8 mouse cellular contexts compared by ENCODE assay signal in genomic region chr1:150535770-150536534, GRCm38 (mm10).
DNase-seq lines count a peak whose midpoint lies in the region; ATAC-seq and TF ChIP-seq lines count a peak whose summit lies in the region.

No protein-coding gene starts in this region.

- intact Hi-C loops in heart, adult 2 months (cut with DNase I) = no loop called here
- intact Hi-C loops in gastrocnemius, postnatal 14 days (cut with DNase I; ENCODE audit: low total_unique reads) = loop anchor here (5.0 kb wide), 1 partner anchor 381 kb away; no protein-coding TSS in a partner anchor

- TF ChIP-seq CTCF in heart, adult 2 months (IDR thresholded peaks at IDR 0.05) = no peak
- no peak for TF ChIP-seq CTCF in layer of hippocampus, adult 2 months (conservative IDR thresholded peaks at IDR 0.05)

- no peak overlapping the region for H3K27ac ChIP-seq in heart, adult 2 months
- H3K27ac ChIP-seq in kidney, embryonic 16.5 days (ENCODE audit: low read length) = peak overlapping the region; percentile 70
- 0 out of 2 replicates have a peak overlapping the region, but pooled peaks have one; percentile 11 for H3K27ac ChIP-seq in midbrain, embryonic 15.5 days
- no peak overlapping the region for H3K27ac ChIP-seq in layer of hippocampus, adult 2 months

- peak; percentile 80 for ATAC-seq in kidney, embryonic 16.5 days (ENCODE audit: low FRiP score, low TSS enrichment)
- ATAC-seq in midbrain, embryonic 15.5 days (replicated peaks) = 0 out of 2 replicates have a peak, but pooled peaks have one; percentile 46

- no peaks in the 10 kb centered on the region for H3K9me3 ChIP-seq in kidney, embryonic 16.5 days (ENCODE audit: low read length)
- H3K9me3 ChIP-seq in midbrain, embryonic 15.5 days = no peaks in the 10 kb centered on the region

- TF ChIP-seq POLR2A in heart, adult 2 months (IDR thresholded peaks at IDR 0.05; ENCODE audit: insufficient read depth, low read depth, low read length) = no peak

- TF ChIP-seq EP300 in heart, adult 2 months (IDR thresholded peaks at IDR 0.05; ENCODE audit: insufficient read depth, low read depth, low read length) = no peak

- DNase-seq in heart, adult 2 months = peak; percentile 6 to 18
- DNase-seq in heart, adult 8-10 months (ENCODE audit: low spot score) = no peak
- peak; percentile 7 for DNase-seq in gastrocnemius, postnatal 14 days
- no peak for DNase-seq in layer of hippocampus, adult 11-12 months (ENCODE audit: low spot score)
- DNase-seq in layer of hippocampus, adult 2 months (ENCODE audit: low spot score in 2 of 2) = no peak
- DNase-seq in frontal cortex, postnatal 36 days (ENCODE audit: low spot score in 2 of 2) = no peak

- WGBS in heart, adult 2 months = 38% methylated on average over 16 of the region's 16 CpGs
- 21% methylated on average over 16 of the region's 16 CpGs for WGBS in kidney, embryonic 16.5 days
- 24% methylated on average over 16 of the region's 16 CpGs for WGBS in midbrain, embryonic 15.5 days

- no peak overlapping the region for H3K9ac ChIP-seq in heart, adult 2 months (ENCODE audit: low read depth, low read length)
- H3K9ac ChIP-seq in kidney, embryonic 16.5 days (replicated peaks; ENCODE audit: low read length) = peak overlapping the region; percentile 46; the same call in 1 of the 2 replicates
- H3K9ac ChIP-seq in midbrain, embryonic 15.5 days = no peak overlapping the region

- H3K36me3 ChIP-seq in heart, adult 2 months (ENCODE audit: control insufficient read depth, insufficient read depth, low read length) = no peaks in the 10 kb centered on the region
- no peaks in the 10 kb centered on the region for H3K36me3 ChIP-seq in kidney, embryonic 16.5 days (ENCODE audit: insufficient read depth, low read length)
- no peaks in the 10 kb centered on the region for H3K36me3 ChIP-seq in midbrain, embryonic 15.5 days (replicated peaks)

- H3K4me1 ChIP-seq in heart, adult 2 months (ENCODE audit: control insufficient read depth, insufficient read depth, low read length) = no peaks in the 10 kb centered on the region; the same call in 1 of the 2 replicates
- peaks cover 21% of the 10 kb centered on the region for H3K4me1 ChIP-seq in kidney, embryonic 16.5 days (ENCODE audit: insufficient read depth, low read length)
- H3K4me1 ChIP-seq in midbrain, embryonic 15.5 days = peaks cover 6% of the 10 kb centered on the region; the same call in 1 of the 2 replicates

- H3K79me2 ChIP-seq in heart, adult 2 months (replicated peaks; ENCODE audit: control insufficient read depth, insufficient read depth, low read length) = no peaks in the 10 kb centered on the region

- H3K27me3 ChIP-seq in heart, adult 2 months (ENCODE audit: control insufficient read depth, insufficient read depth, low read length) = no peaks in the 10 kb centered on the region
- no peaks in the 10 kb centered on the region for H3K27me3 ChIP-seq in kidney, embryonic 16.5 days (ENCODE audit: insufficient read depth, low read length)
- H3K27me3 ChIP-seq in midbrain, embryonic 15.5 days (replicated peaks) = no peaks in the 10 kb centered on the region

- H3K4me3 ChIP-seq in heart, adult 2 months = no peak overlapping the region
- peak overlapping the region; percentile 21 for H3K4me3 ChIP-seq in kidney, embryonic 16.5 days (ENCODE audit: low read length)
- H3K4me3 ChIP-seq in midbrain, embryonic 15.5 days = no peak overlapping the region
- H3K4me3 ChIP-seq in layer of hippocampus, adult 2 months = no peak overlapping the region

- H3K4me2 ChIP-seq in kidney, embryonic 16.5 days (replicated peaks; ENCODE audit: low read depth, low read length) = peak overlapping the region; percentile 46
- H3K4me2 ChIP-seq in midbrain, embryonic 15.5 days = peak overlapping the region; percentile 7

Comparison
In these comparisons a context has a peak if more than half of its experiments do, and no peak if none do; other contexts are left out.
1. DNase-seq: peak in heart, adult 2 months (2 of 2) and gastrocnemius, postnatal 14 days (single experiment); none in heart, adult 8-10 months (single experiment), layer of hippocampus, adult 11-12 months (single experiment), layer of hippocampus, adult 2 months (0 of 2) and frontal cortex, postnatal 36 days (0 of 2).
2. H3K27ac ChIP-seq: peak in kidney, embryonic 16.5 days (single experiment) and midbrain, embryonic 15.5 days (single experiment); none in heart, adult 2 months (single experiment) and layer of hippocampus, adult 2 months (single experiment).